Mouse (Mus musculus): ENCODE measurements at regions not wholly inside any gene's neighbourhood (a gene's known extent, or its start where the extent isn't known, plus 50 kb on each side); places are given as distances from the start of the nearest gene placed in this dataset.

- no peak for TF ChIP-seq CTCF (IDR thresholded peaks at IDR 0.05; ENCODE audit: extremely low read depth, insufficient read length, insufficient replicate concordance, low read depth, low read length)
- TF ChIP-seq POLR2A (IDR thresholded peaks at IDR 0.05; ENCODE audit: low read depth, low read length): no peak
Measured at GRCm38 (mm10) chr14:60495441-60495840, 122.4 kb downstream of the Amer2 start.
